Mouse (Mus musculus) liver, embryonic 12.5 days (tissue): ENCODE data around the gene Pakap. TPM values are rescaled to one million over a fixed set of nuclear protein-coding genes. Genes with fewer than 3 reads are reported as not detected.

Experiments used
- ATAC-seq: fragments of 200-750 bp; cut with Nextera tagmentation; 2 replicates; pipeline ENCODE4 v1.8.0; 2017; ENCODE audit warnings: moderate number of reproducible peaks, mild to moderate bottlenecking, moderate library complexity
- H3K27ac ChIP-seq: fragments of 300-500 bp; sonication (generic); 2 replicates; pipeline ENCODE4 v1.5.1; 2016; ENCODE audit warnings: mild to moderate bottlenecking
- H3K27me3 ChIP-seq: fragments of 300-500 bp; sonication (generic); replicated peaks from 2 replicates; pipeline ENCODE4 v1.6.1; 2016; ENCODE audit warnings: mild to moderate bottlenecking, moderate library complexity
- H3K36me3 ChIP-seq: fragments of 300-500 bp; sonication (generic); 2 replicates; pipeline ENCODE4 v1.6.1; 2016; ENCODE audit warnings: mild to moderate bottlenecking, moderate library complexity
- H3K4me1 ChIP-seq: fragments of 300-500 bp; sonication (generic); 2 replicates; pipeline ENCODE4 v1.6.1; 2016
- H3K4me2 ChIP-seq: fragments of 300-500 bp; sonication (generic); 2 replicates; pipeline ENCODE4 v1.6.1; 2016; ENCODE audit warnings: mild to moderate bottlenecking, moderate library complexity
- H3K4me3 ChIP-seq: fragments of 300-500 bp; sonication (generic); 2 replicates; pipeline ENCODE4 v1.5.1; 2016; ENCODE audit warnings: mild to moderate bottlenecking, moderate library complexity
- H3K9ac ChIP-seq: fragments of 300-500 bp; sonication (generic); 2 replicates; pipeline ENCODE4 v1.6.1; 2016; ENCODE audit warnings: mild to moderate bottlenecking, moderate library complexity
- H3K9me3 ChIP-seq: fragments of 300-500 bp; sonication (generic); replicated peaks from 2 replicates; pipeline ENCODE4 v1.6.1; 2016; ENCODE audit warnings: mild to moderate bottlenecking, moderate library complexity
- WGBS: fragments of 180-500 bp; shearing (Covaris S2); methylation state at CpG from one replicate; pipeline ENCODE4 v1.1.7; 2016; ENCODE audit not compliant: insufficient replicate concordance; 5-methylcytosine and 5-hydroxymethylcytosine counted together
- polyA plus RNA-seq: library from polyadenylated mRNA; unstranded; fragments of >200 nt; fragmentation: Nextera tagmentation; extraction: Ambion mirVana; gene quantifications from 2 replicates; pipeline ENCODE4 v1.2.1, GENCODE M21; 2016

Pakap gene
- polyA plus RNA-seq, 1 experiment from 2014 or later, result 2.1 TPM

DNA sequence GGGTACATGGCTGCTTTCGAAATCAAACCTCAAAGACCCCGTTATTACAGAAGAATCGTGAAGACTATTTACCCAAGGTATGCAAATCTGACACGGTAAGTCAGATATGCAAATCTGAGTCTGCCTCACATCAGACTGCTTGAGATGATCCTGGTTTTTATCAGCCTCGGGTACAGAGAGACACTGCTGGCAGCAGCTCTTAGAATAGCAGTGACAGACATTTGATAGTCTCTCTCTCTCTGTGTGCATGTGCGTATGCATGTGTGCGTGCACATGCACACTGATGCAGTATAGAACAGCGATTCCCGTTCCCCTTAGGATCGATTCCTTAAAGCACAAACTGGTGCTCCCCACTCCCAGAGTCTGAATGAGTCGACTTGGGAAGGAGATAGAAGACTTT is 8.1 kb downstream of the Pakap start:
- ATAC-seq, result no peak
- no peaks in the 10 kb centered on the region for H3K27me3 ChIP-seq
- H3K36me3 ChIP-seq, result no peaks in the 10 kb centered on the region
- H3K4me3 ChIP-seq, result no peak overlapping the region
- H3K4me2 ChIP-seq, result no peak overlapping the region
- H3K27ac ChIP-seq, result no peak overlapping the region
- H3K9me3 ChIP-seq, result no peaks in the 10 kb centered on the region
- WGBS, result 72% methylated on average over 11 of the region's 11 CpGs
- no peaks in the 10 kb centered on the region for H3K4me1 ChIP-seq
- no peak overlapping the region for H3K9ac ChIP-seq

GRCm38 (mm10) chr4:57579683-57580082 is 11.7 kb downstream of the Pakap start:
- no peak overlapping the region for H3K27ac ChIP-seq
- WGBS, result 75% methylated on average over 10 of the region's 10 CpGs
- ATAC-seq, result no peak

GRCm38 (mm10) chr4:57585281-57585800 is 17.4 kb downstream of the Pakap start:
- 65% methylated on average over 6 of the region's 6 CpGs for WGBS
- no peaks in the 10 kb centered on the region for H3K9me3 ChIP-seq
- no peak overlapping the region for H3K4me3 ChIP-seq
- H3K27ac ChIP-seq, result no peak overlapping the region
- H3K4me1 ChIP-seq, result no peaks in the 10 kb centered on the region
- H3K27me3 ChIP-seq, result no peaks in the 10 kb centered on the region
- no peak overlapping the region for H3K4me2 ChIP-seq
- ATAC-seq, result no peak
- H3K36me3 ChIP-seq, result no peaks in the 10 kb centered on the region
- H3K9ac ChIP-seq, result no peak overlapping the region

More at GRCm38 (mm10) chr4:57579683-57580082, 11.7 kb downstream of the Pakap start:
- H3K36me3 ChIP-seq, result no peaks in the 10 kb centered on the region
- no peaks in the 10 kb centered on the region for H3K9me3 ChIP-seq
- no peak overlapping the region for H3K9ac ChIP-seq
- H3K4me2 ChIP-seq, result no peak overlapping the region
- no peak overlapping the region for H3K4me3 ChIP-seq
- no peaks in the 10 kb centered on the region for H3K27me3 ChIP-seq
- H3K4me1 ChIP-seq, result no peaks in the 10 kb centered on the region

- H3K27ac ChIP-seq, result no peak overlapping the region
Measured at GRCm38 (mm10) chr4:57586933-57587658, 19.1 kb downstream of the Pakap start.

DNA sequence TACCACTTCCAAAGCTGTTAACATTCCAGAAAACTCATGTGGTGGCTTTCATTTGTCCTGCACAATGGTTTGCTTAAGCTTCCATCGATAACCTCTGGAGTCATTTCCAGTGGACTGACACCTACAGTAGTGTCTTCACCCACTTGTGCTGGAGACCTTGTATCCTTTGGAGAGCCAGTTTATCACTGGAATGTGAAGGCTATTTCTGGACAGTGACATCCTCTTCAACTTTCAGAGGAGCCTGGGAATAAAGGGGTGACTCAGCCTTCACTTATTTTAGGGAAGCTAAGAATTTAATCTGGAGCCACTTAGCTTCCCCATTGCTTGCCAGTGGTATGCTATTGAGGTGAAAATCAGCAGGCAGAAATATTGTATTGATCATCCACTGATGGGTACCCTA is 20.4 kb downstream of the Pakap start:
- H3K9me3 ChIP-seq, result no peaks in the 10 kb centered on the region

More at GRCm38 (mm10) chr4:57586933-57587658, 19.1 kb downstream of the Pakap start:
- Histone ChIP-seq H3K4me2 (no peak overlapping the region), H3K4me3 (no peak overlapping the region), H3K27me3 (no peaks in the 10 kb centered on the region), H3K9ac (no peak overlapping the region), H3K9me3 (no peaks in the 10 kb centered on the region), H3K36me3 (no peaks in the 10 kb centered on the region), H3K4me1 (no peaks in the 10 kb centered on the region)
- WGBS, result 59% methylated on average over 7 of the region's 7 CpGs
- ATAC-seq, result no peak

DNA sequence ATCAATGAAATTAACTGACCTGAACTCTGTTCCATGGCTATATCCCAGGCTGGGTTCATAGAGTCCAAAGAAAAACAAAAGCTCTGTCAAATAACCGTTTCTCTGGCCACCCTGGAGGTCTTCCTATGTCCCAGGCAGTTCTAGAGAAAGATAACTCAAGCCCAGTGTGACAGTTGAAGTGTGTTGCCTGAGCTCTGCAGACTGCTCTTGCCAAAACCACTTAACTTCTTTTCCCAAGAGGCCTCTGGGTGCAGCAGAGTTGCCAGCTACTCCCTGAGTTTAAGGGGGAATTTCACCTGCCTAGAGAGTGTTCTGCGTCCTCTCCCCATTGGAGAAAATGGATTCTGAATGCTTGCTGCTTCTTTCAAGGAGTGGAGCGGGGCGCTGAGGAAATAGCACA is 24.8 kb downstream of the Pakap start:
- Histone ChIP-seq H3K27me3 (no peaks in the 10 kb centered on the region), H3K36me3 (no peaks in the 10 kb centered on the region), H3K27ac (no peak overlapping the region), H3K4me1 (no peaks in the 10 kb centered on the region), H3K4me2 (no peak overlapping the region), H3K4me3 (no peak overlapping the region), H3K9me3 (no peaks in the 10 kb centered on the region), H3K9ac (no peak overlapping the region)
- WGBS, result 65% methylated on average over 4 of the region's 4 CpGs
- no peak for ATAC-seq

More for the DNA sequence above, 20.4 kb downstream of the Pakap start:
- Histone ChIP-seq H3K9ac (no peak overlapping the region), H3K27me3 (no peaks in the 10 kb centered on the region), H3K4me1 (no peaks in the 10 kb centered on the region), H3K4me2 (no peak overlapping the region), H3K4me3 (no peak overlapping the region), H3K27ac (no peak overlapping the region), H3K36me3 (no peaks in the 10 kb centered on the region)
- no peak for ATAC-seq
- 83% methylated on average over 1 of the region's 1 CpGs for WGBS

- H3K36me3 ChIP-seq, result no peaks in the 10 kb centered on the region
- H3K4me2 ChIP-seq, result no peak overlapping the region
- no peaks in the 10 kb centered on the region for H3K4me1 ChIP-seq
- H3K27ac ChIP-seq, result no peak overlapping the region
- no peak overlapping the region for H3K4me3 ChIP-seq
- ATAC-seq, result no peak
- no peaks in the 10 kb centered on the region for H3K27me3 ChIP-seq
- 79% methylated on average over 6 of the region's 6 CpGs for WGBS
- H3K9me3 ChIP-seq, result no peaks in the 10 kb centered on the region
- H3K9ac ChIP-seq, result no peak overlapping the region
Measured at GRCm38 (mm10) chr4:57599946-57600345, 32.0 kb downstream of the Pakap start.

GRCm38 (mm10) chr4:57600685-57601457 is 32.9 kb downstream of the Pakap start:
- no peak for ATAC-seq
- no peaks in the 10 kb centered on the region for H3K27me3 ChIP-seq
- no peaks in the 10 kb centered on the region for H3K36me3 ChIP-seq
- 75% methylated on average over 11 of the region's 11 CpGs for WGBS
- no peak overlapping the region for H3K27ac ChIP-seq
- H3K9me3 ChIP-seq, result no peaks in the 10 kb centered on the region
- no peak overlapping the region for H3K4me2 ChIP-seq
- no peak overlapping the region for H3K9ac ChIP-seq
- H3K4me3 ChIP-seq, result no peak overlapping the region
- no peaks in the 10 kb centered on the region for H3K4me1 ChIP-seq

GRCm38 (mm10) chr4:57601458-57601835 is 33.5 kb downstream of the Pakap start:
- Histone ChIP-seq H3K27me3 (no peaks in the 10 kb centered on the region), H3K9me3 (no peaks in the 10 kb centered on the region), H3K9ac (no peak overlapping the region), H3K27ac (no peak overlapping the region), H3K4me3 (no peak overlapping the region), H3K4me1 (no peaks in the 10 kb centered on the region), H3K36me3 (no peaks in the 10 kb centered on the region), H3K4me2 (no peak overlapping the region)
- 64% methylated on average over 9 of the region's 9 CpGs for WGBS
- no peak for ATAC-seq

- Histone ChIP-seq H3K27me3 (no peaks in the 10 kb centered on the region), H3K4me3 (no peak overlapping the region), H3K4me1 (no peaks in the 10 kb centered on the region), H3K36me3 (no peaks in the 10 kb centered on the region), H3K4me2 (no peak overlapping the region), H3K27ac (no peak overlapping the region), H3K9me3 (no peaks in the 10 kb centered on the region), H3K9ac (no peak overlapping the region)
- ATAC-seq, result no peak
- WGBS, result 64% methylated on average over 10 of the region's 10 CpGs
Measured at GRCm38 (mm10) chr4:57601903-57602617, 34.1 kb downstream of the Pakap start.

GRCm38 (mm10) chr4:57606258-57606657 is 38.3 kb downstream of the Pakap start:
- Histone ChIP-seq H3K27me3 (no peaks in the 10 kb centered on the region), H3K4me2 (no peak overlapping the region), H3K9me3 (no peaks in the 10 kb centered on the region), H3K4me1 (no peaks in the 10 kb centered on the region), H3K36me3 (no peaks in the 10 kb centered on the region), H3K4me3 (no peak overlapping the region), H3K27ac (no peak overlapping the region), H3K9ac (no peak overlapping the region)
- WGBS, result 48% methylated on average over 3 of the region's 3 CpGs
- ATAC-seq, result no peak
